Mouse (Mus musculus): ENCODE measurements around the gene Slc38a6.

Gene Slc38a6

GRCm38 (mm10) chr12:73286287-73287092 is at the start of gene Slc38a6, which contains the start of gene Trmt5:
TSS of gene Slc38a6 (plus strand) at chr12:73286779.
TSS of gene Trmt5 (minus strand) at chr12:73286710.
- peak; percentile 90 for DNase-seq

GRCm38 (mm10) chr12:73241960-73242359 is 44.6 kb upstream of the Slc38a6 start:
- DNase-seq: peak; percentile 34

- DNase-seq: no peak
Observed at GRCm38 (mm10) chr12:73245687-73246086, 40.9 kb upstream of the Slc38a6 start.

GRCm38 (mm10) chr12:73255006-73255405 is 31.6 kb upstream of the Slc38a6 start:
- no peak for DNase-seq

- no peak for DNase-seq
Observed at GRCm38 (mm10) chr12:73259269-73259668, 27.3 kb upstream of the Slc38a6 start.

- no peak for DNase-seq
Observed at GRCm38 (mm10) chr12:73260339-73260738, 26.2 kb upstream of the Slc38a6 start.

- DNase-seq: no peak
Observed at GRCm38 (mm10) chr12:73265381-73265978, 21.1 kb upstream of the Slc38a6 start.

- DNase-seq: no peak
Observed at GRCm38 (mm10) chr12:73266597-73266996, 20.0 kb upstream of the Slc38a6 start.

- no peak for DNase-seq
Observed at GRCm38 (mm10) chr12:73268497-73268896, 18.1 kb upstream of the Slc38a6 start.

GRCm38 (mm10) chr12:73269531-73269930 is 17.0 kb upstream of the Slc38a6 start:
- DNase-seq: no peak

- no peak for DNase-seq
Observed at GRCm38 (mm10) chr12:73269933-73270332, 16.6 kb upstream of the Slc38a6 start.

GRCm38 (mm10) chr12:73274921-73275320 is 11.7 kb upstream of the Slc38a6 start:
- no peak for DNase-seq

- DNase-seq: no peak
Observed at GRCm38 (mm10) chr12:73287609-73288008, 1.0 kb downstream of the Slc38a6 start.

GRCm38 (mm10) chr12:73288626-73289025 is 2.0 kb downstream of the Slc38a6 start:
- DNase-seq: no peak

- DNase-seq: no peak
Observed at GRCm38 (mm10) chr12:73294884-73295283, 8.3 kb downstream of the Slc38a6 start.

GRCm38 (mm10) chr12:73295505-73296140 is 9.0 kb downstream of the Slc38a6 start:
- DNase-seq: no peak

GRCm38 (mm10) chr12:73298621-73299020 is 12.0 kb downstream of the Slc38a6 start:
- DNase-seq: no peak

- no peak for DNase-seq
Observed at GRCm38 (mm10) chr12:73300531-73300930, 14.0 kb downstream of the Slc38a6 start.

- DNase-seq: no peak
Observed at GRCm38 (mm10) chr12:73304636-73305035, 18.1 kb downstream of the Slc38a6 start.

- DNase-seq: no peak
Observed at GRCm38 (mm10) chr12:73307750-73308149, 21.2 kb downstream of the Slc38a6 start.

GRCm38 (mm10) chr12:73308711-73309110 is 22.1 kb downstream of the Slc38a6 start:
- no peak for DNase-seq

- no peak for DNase-seq
Observed at GRCm38 (mm10) chr12:73317706-73318686, 31.4 kb downstream of the Slc38a6 start.

GRCm38 (mm10) chr12:73324180-73324586 is 37.6 kb downstream of the Slc38a6 start:
- no peak for DNase-seq
